Mouse (Mus musculus) lung, adult 2 months (tissue): ENCODE measurements around the gene Anapc11.

Source experiments
- CTCF ChIP-seq: fragments of 200-500 bp; IDR thresholded peaks from 2 replicates; pipeline ENCODE4 v1.5.1; 2011; ENCODE audit warnings: mild to moderate bottlenecking, low read length, control low read depth; ENCODE audit not compliant: insufficient read depth
- POLR2A ChIP-seq: fragments of 200-500 bp; IDR thresholded peaks from 2 replicates; pipeline ENCODE4 v1.6.1; 2011; ENCODE audit warnings: low read depth, mild to moderate bottlenecking, control low read depth, low read length, borderline replicate concordance; ENCODE audit errors: extremely low read depth

- TF ChIP-seq CTCF = no peak
- TF ChIP-seq POLR2A = no peak
Observed at GRCm38 (mm10) chr11:120622805-120623204, 24.6 kb downstream of the Anapc11 start.
